Mouse (Mus musculus): ENCODE data around the gene Slc29a1. TPM values are rescaled to one million over a fixed set of nuclear protein-coding genes. Genes with fewer than 3 reads are reported as not detected.

Gene Slc29a1
- polyA plus RNA-seq, 1 experiment from 2014 or later = 42.8 TPM

DNA sequence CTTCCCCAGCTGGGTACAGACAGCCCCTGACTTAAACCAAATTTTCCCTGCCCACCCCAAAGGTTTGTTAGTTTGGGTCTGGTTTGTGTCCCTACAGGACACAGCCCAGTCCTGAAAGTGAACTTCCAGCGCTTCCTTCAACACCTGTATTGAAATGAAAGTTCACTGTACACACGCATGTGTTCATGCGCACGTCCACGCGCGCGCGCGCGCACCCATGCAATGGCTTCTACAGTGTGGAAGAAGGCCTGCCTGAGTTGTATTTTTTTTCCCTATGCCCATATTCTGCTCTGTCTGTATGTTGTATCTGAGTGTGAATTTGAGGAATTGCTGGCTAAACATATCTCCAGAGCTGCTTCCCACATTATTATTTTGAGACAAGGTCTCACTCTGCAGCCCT, 34.3 kb downstream of the Slc29a1 start:
- H3K27ac ChIP-seq (replicated peaks) = no peak overlapping the region; the same call in 1 of the 2 replicates
- H3K27me3 ChIP-seq (replicated peaks) = no peaks in the 10 kb centered on the region
- peak overlapping the region; percentile 91 for H3K9ac ChIP-seq (replicated peaks)
- H3K4me3 ChIP-seq (replicated peaks) = peak overlapping the region; percentile 83
- WGBS = 93% methylated on average over 11 of the region's 11 CpGs
- peak overlapping the region; percentile 96 for H3K4me2 ChIP-seq
- H3K36me3 ChIP-seq = peaks cover 48% of the 10 kb centered on the region
- no peaks in the 10 kb centered on the region for H3K9me3 ChIP-seq (replicated peaks)
- peaks cover 53% of the 10 kb centered on the region for H3K4me1 ChIP-seq
- no peak for ATAC-seq (ENCODE audit: low FRiP score)

DNA sequence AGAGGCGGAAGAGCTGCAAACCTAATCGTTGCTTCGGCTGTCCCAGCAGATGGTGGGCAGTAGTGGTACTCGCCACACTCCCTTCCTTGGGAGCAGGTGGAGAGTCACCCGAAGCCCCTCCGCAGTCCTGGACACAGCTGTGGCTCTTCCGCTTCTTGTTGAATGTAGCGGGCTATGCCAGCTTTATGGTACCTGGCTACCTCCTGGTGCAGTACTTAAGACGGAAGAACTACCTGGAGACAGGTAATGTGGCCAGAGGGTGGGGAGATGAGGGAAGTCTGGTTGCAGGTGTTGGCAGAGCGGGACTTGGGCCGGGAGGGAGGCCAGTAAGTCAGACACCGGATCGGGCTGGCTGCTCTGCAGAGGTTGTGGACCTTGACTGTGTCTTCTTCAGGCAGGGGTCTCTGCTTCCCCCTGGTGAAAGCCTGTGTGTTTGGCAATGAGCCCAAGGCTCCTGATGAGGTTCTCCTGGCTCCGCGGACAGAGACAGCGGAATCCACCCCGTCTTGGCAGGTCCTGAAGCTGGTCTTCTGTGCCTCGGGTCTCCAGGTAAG, 34.8 kb downstream of the Slc29a1 start:
- Histone ChIP-seq H3K9me3 (replicated peaks) (no peaks in the 10 kb centered on the region), H3K4me1 (peaks cover 48% of the 10 kb centered on the region), H3K36me3 (peaks cover 43% of the 10 kb centered on the region), H3K9ac (replicated peaks) (peak overlapping the region; percentile 91), H3K27ac (replicated peaks) (peak overlapping the region; percentile 88), H3K4me2 (peak overlapping the region; percentile 96), H3K27me3 (replicated peaks) (no peaks in the 10 kb centered on the region), H3K4me3 (replicated peaks) (peak overlapping the region; percentile 83)
- no peak; the same call in 1 of the 2 replicates for ATAC-seq (ENCODE audit: low FRiP score)
- 9% methylated on average over 18 of the region's 18 CpGs for WGBS

DNA sequence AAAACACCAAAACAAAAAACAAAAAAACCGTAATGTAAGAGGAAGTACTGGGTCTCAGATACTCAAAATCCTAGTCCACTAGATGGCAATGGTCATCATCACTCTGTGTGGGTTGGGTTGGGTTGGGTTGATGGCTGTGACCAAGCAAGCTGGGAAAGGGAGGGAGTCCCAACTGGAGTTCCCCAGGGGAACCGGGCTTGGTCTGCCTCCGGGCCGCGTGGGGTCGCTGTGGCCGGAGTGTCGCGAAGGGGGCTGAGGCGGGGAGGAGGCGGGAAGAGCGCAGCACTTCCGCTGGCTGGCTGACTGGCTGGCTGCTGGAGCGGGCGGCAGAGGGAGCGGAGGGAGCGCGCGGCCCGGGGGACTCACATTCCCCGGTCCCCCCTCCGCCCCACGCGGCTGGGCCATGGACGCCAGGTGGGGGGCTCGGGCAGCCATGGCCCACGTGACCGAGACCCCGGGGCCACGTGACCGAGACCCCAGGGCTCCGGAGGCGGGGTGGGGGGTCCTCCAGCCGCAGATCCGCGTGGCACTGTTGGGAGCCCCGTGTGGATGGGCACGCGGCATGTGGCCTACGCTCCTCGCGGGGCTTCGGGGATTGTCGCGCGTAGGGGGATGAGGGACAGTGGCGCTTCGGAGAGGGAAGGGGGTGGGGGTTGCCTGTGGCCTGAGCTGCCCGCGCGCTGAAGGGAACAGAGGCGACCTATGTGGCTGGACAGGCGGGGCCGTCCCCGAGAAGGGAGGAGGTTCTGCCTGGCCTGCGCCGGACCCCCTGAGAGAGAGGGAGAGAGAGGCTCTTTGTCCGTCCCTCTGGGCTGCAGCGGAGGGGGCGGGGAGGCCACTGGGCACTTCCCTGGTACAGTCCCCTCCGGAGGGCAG, 35.5 kb downstream of the Slc29a1 start, which contains the start of gene Slc35b2:
Gene Slc35b2 (plus strand): TSS at position 220 of the 876 bp plus-strand sequence.
- no peaks in the 10 kb centered on the region for H3K9me3 ChIP-seq (replicated peaks)
- H3K4me1 ChIP-seq = peaks cover 41% of the 10 kb centered on the region
- peak within 1 kb of the TSS; percentile 83 for H3K4me3 ChIP-seq (replicated peaks)
- H3K27ac ChIP-seq (replicated peaks) = peak within 1 kb of the TSS; percentile 88
- under 1% methylated on average over 59 of the region's 61 CpGs for WGBS
- peaks cover 36% of the 10 kb centered on the region for H3K36me3 ChIP-seq
- peak within 1 kb of the TSS; percentile 91 for H3K9ac ChIP-seq (replicated peaks)
- peak within 1 kb of the TSS; percentile 96 for H3K4me2 ChIP-seq
- peak; percentile 87 for ATAC-seq (ENCODE audit: low FRiP score)
- no peaks in the 10 kb centered on the region for H3K27me3 ChIP-seq (replicated peaks)

DNA sequence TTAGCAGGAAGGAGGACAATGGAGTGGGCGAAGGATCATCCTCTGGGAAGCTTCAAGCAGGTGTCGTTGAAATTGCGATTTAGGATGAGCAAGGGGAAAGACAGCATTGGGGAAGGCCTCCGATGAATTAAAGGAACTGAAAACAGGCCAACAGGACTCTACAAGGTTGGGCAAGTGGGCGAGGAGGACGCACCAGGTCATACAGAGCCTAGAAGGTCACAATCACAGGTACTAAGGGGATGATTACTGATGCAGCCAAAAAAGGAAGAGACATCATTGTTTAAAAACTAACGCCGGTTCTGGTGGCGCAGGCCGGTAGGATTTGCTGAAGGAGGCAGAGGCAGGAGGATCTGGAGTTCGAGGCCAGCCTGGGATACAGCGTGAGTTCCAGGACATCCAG, 36.2 kb downstream of the Slc29a1 start:
- peaks cover 35% of the 10 kb centered on the region for H3K4me1 ChIP-seq
- peaks cover 29% of the 10 kb centered on the region for H3K36me3 ChIP-seq
- ATAC-seq (ENCODE audit: low FRiP score) = no peak
- 83% methylated on average over 12 of the region's 12 CpGs for whole genome bisulfite sequencing
- no peaks in the 10 kb centered on the region for H3K9me3 ChIP-seq (replicated peaks)
- H3K9ac ChIP-seq (replicated peaks) = no peak overlapping the region
- H3K27ac ChIP-seq (replicated peaks) = peak overlapping the region; percentile 88; the same call in 1 of the 2 replicates
- peak overlapping the region; percentile 83; the same call in 1 of the 2 replicates for H3K4me3 ChIP-seq (replicated peaks)
- no peaks in the 10 kb centered on the region for H3K27me3 ChIP-seq (replicated peaks)
- peak overlapping the region; percentile 96 for H3K4me2 ChIP-seq

DNA sequence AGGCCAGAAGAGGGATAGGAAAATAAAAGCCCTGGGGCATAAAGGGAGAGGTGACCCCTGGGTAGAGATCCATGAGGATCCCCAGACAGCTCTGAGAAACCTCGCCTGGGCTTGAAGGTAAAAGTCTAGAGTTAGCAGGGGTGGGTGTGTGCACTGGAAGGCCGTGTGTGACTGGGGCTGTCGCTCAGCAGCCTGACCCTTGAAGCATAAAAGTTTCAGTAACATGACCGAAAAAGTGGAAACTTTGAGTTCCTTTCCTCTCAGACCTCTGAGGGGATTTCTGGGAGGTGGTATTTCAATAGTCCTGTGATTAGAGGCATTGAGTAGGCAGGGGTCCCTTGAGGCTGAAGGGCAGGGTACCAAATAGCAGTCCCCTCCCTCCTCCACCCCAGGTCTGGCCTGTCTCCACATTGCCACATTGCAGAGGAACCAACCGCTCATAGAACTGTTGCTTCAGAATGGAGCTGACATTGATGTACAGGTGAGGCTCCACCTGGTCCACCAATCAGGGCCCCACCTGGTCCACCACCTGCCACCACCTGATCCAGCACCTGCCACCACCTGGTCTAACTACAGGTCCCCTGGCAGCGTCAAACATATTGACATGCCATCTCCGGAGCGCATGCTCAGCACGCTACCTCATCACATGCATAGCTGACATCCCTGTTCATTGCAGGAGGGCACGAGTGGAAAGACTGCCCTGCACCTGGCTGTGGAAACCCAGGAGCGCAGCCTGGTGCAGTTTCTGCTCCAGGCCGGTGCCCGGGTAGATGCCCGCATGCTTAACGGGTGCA, 39.5 kb downstream of the Slc29a1 start:
- H3K27me3 ChIP-seq (replicated peaks) = peaks cover 11% of the 10 kb centered on the region
- H3K9me3 ChIP-seq (replicated peaks) = no peaks in the 10 kb centered on the region
- 92% methylated on average over 15 of the region's 15 CpGs for WGBS
- no peak overlapping the region for H3K27ac ChIP-seq (replicated peaks)
- ATAC-seq (ENCODE audit: low FRiP score) = no peak
- no peak overlapping the region for H3K9ac ChIP-seq (replicated peaks)
- H3K4me1 ChIP-seq = peaks cover 24% of the 10 kb centered on the region
- no peak overlapping the region for H3K4me3 ChIP-seq (replicated peaks)
- no peaks in the 10 kb centered on the region for H3K36me3 ChIP-seq
- H3K4me2 ChIP-seq = no peak overlapping the region

DNA sequence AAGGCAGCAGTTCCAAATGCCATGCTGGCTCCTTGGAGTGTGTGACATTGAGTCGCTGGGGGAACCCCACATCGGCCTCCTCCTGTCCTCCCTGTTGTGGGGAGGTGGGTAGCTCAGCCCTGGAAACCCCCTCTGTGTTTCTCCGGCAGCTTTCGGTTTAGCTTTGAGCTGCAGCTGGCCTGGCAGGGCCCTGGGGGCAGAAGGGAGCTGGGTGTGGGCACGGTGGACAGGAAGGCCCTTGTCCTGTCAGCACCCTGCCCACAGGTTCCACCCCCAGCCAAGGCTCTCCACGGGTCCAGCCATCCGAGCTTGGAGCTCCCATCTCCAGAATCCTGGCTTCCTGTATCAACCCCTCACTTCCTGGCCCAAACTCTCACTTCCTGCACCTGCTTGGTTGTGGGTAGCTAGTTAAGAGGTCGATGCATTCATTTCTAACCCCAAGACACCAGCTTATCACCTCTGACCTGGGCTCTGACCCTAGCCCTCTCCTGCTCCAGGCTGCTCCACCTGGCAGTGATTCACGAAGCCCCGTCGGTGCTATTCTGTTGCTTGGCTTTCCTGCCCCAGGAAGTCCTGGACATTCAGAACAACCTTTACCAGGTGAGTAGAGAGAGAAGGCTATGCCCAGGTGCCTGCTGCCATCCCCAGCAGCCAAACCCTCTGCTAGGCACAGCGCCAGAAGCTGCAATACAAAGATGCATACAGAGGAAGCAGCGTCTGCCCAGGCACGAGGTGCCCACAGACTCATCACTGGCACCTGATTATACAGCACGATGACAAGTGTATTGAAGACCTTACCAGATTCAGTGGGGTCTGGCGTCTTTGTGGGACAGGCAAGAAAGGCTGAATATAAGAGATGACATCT, 41.2 kb downstream of the Slc29a1 start:
- no peak overlapping the region for H3K9ac ChIP-seq (replicated peaks)
- 76% methylated on average over 16 of the region's 16 CpGs for WGBS
- H3K27ac ChIP-seq (replicated peaks) = no peak overlapping the region
- H3K4me3 ChIP-seq (replicated peaks) = no peak overlapping the region
- no peaks in the 10 kb centered on the region for H3K36me3 ChIP-seq
- peaks cover 17% of the 10 kb centered on the region for H3K4me1 ChIP-seq
- H3K27me3 ChIP-seq (replicated peaks) = peaks cover 13% of the 10 kb centered on the region
- ATAC-seq (ENCODE audit: low FRiP score) = no peak
- H3K9me3 ChIP-seq (replicated peaks) = no peaks in the 10 kb centered on the region
- H3K4me2 ChIP-seq = no peak overlapping the region

DNA sequence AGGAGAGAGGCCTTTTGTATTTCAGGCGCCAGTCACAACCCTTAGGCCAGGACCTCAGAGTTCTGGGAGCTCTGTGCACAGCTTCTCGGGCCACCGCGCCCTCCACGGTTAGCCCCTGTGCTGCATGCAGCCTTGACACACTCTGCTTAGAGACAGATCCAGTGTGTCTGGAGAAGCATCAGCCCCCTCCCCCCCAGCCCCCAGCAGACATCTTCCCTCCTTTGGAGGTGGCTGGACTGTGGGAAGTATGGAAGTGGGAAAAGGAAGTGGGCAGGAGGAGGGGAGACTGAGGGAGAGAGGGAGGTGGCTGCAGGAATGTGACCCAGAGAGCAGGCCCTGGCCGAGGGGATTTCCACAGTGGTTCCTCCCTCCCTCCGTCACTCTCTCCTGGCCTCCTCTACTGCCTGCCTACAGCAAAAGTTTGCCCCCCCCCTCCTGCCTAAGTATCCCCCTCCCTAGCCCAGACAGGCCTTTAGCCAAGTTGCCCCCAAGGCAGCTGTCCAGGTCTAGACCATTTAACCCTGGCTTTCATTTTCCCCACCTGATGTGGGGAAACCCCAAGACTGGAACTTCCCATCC, 42.1 kb downstream of the Slc29a1 start:
- H3K27ac ChIP-seq (replicated peaks) = no peak overlapping the region
- H3K4me1 ChIP-seq = peaks cover 17% of the 10 kb centered on the region
- 0 out of 2 replicates have a peak overlapping the region, but pooled peaks have one; percentile 99 for H3K4me2 ChIP-seq
- H3K9ac ChIP-seq (replicated peaks) = no peak overlapping the region
- WGBS = 63% methylated on average over 7 of the region's 7 CpGs
- H3K4me3 ChIP-seq (replicated peaks) = no peak overlapping the region
- peaks cover 16% of the 10 kb centered on the region for H3K27me3 ChIP-seq (replicated peaks)
- no peak for ATAC-seq (ENCODE audit: low FRiP score)
- no peaks in the 10 kb centered on the region for H3K36me3 ChIP-seq
- H3K9me3 ChIP-seq (replicated peaks) = no peaks in the 10 kb centered on the region

DNA sequence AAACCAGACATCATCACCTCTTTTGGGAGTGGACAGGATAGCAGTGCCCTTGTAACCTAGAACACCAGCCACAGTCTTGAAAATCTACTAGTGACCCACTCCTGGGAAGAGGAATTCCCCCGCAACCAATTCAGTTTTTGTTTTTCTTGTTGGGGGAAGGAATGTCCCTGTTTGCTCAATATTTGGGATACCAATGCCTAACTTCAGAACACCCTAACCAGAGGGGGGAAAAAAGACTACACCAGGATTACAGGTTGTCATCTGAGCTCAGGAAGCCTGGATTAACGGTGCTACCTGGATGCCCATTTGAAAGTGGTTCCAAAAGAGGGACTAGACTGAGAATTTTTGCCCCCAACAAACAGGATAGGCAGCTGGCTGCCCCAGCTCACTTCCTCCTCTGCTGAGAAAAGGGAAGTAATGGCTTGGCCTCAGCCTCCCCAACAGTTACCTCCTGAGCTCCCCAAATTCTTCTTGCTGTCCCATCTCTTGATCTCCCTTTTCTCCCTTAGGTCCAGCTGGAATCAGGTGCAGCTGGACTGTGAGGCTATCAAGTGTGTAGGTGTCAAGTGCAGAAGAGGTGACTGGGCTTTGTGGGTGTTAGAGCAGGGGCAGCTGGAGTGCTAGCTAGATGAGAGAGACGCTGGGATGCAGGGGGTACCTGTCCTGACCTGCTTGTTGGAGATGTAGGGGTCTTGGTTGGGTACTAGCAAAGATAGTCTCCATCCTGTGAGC, 42.7 kb downstream of the Slc29a1 start:
- H3K36me3 ChIP-seq = no peaks in the 10 kb centered on the region
- H3K9ac ChIP-seq (replicated peaks) = peak overlapping the region; percentile 74; the same call in 1 of the 2 replicates
- H3K9me3 ChIP-seq (replicated peaks) = no peaks in the 10 kb centered on the region
- H3K27ac ChIP-seq (replicated peaks) = no peak overlapping the region
- WGBS = 80% methylated on average over 3 of the region's 3 CpGs
- ATAC-seq (ENCODE audit: low FRiP score) = no peak
- H3K4me2 ChIP-seq = peak overlapping the region; percentile 99
- peaks cover 16% of the 10 kb centered on the region for H3K27me3 ChIP-seq (replicated peaks)
- peaks cover 21% of the 10 kb centered on the region for H3K4me1 ChIP-seq
- peak overlapping the region; percentile 64 for H3K4me3 ChIP-seq (replicated peaks)

DNA sequence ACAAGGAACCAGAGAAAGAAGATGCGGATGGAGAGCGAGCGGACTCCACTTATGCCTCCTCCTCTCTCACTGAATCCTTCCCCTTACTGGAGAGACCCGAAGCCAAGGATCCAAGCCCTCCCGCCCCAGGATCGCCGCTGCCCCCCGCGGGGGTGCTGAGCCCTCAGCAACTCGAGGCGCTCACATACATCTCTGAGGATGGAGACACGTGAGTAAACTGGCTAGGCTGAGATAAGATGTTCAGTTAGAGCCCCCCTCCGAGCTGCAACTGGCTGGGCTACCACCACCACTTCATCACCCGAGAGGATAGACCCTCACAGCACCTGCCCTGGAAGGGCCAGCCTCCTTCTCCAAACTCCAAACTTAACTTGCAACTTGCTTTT, 43.3 kb downstream of the Slc29a1 start:
- Histone ChIP-seq H3K9ac (replicated peaks) (peak overlapping the region; percentile 74), H3K4me3 (replicated peaks) (peak overlapping the region; percentile 64), H3K27me3 (replicated peaks) (peaks cover 16% of the 10 kb centered on the region), H3K27ac (replicated peaks) (no peak overlapping the region), H3K36me3 (no peaks in the 10 kb centered on the region), H3K4me1 (peaks cover 21% of the 10 kb centered on the region), H3K4me2 (peak overlapping the region; percentile 99), H3K9me3 (replicated peaks) (no peaks in the 10 kb centered on the region)
- 3% methylated on average over 14 of the region's 14 CpGs for WGBS
- no peak for ATAC-seq (ENCODE audit: low FRiP score)

DNA sequence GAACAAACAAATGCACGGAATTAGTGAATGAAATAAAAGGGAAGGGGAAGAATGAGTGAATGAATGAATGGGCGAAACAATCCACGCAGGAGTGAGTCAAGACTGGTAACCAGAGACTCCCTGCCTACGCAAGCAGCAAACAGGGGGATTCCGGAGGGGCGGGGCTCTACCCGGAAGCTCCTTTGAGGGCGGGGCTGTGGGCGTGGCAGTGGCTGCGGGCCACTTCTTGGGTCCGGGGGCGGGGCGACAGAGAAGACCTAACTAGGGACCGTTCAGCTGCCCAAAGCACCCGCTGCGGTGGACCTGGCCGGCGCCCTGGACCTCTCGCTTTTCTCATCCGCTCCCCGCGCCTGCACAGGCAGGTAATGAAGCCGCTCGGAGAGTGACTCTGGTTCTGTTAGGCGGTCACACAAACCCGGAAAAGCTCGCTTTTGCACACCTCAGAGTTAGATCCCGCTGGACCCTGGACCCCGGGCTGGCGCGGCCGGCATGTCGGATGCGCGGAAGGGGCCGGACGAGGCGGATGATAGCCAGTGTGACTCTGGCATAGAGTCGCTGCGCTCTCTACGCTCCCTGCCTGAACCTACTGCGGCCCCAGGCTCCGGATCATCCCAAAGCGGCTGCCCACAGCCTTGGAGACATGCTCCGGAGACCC, 43.8 kb downstream of the Slc29a1 start, which contains the start of gene Nfkbie:
Gene Nfkbie (plus strand): TSS at position 252 of the 655 bp plus-strand sequence.
- H3K27me3 ChIP-seq (replicated peaks) = peaks cover 16% of the 10 kb centered on the region
- ATAC-seq (ENCODE audit: low FRiP score) = peak; percentile 68
- peak within 1 kb of the TSS; percentile 99 for H3K4me2 ChIP-seq
- 0 out of 2 replicates have a peak within 1 kb of the TSS, but pooled peaks have one; percentile 29 for H3K27ac ChIP-seq (replicated peaks)
- H3K4me1 ChIP-seq = peaks cover 21% of the 10 kb centered on the region
- WGBS = under 1% methylated on average over 45 of the region's 45 CpGs
- H3K36me3 ChIP-seq = no peaks in the 10 kb centered on the region
- H3K4me3 ChIP-seq (replicated peaks) = peak within 1 kb of the TSS; percentile 64
- no peaks in the 10 kb centered on the region for H3K9me3 ChIP-seq (replicated peaks)
- peak within 1 kb of the TSS; percentile 74 for H3K9ac ChIP-seq (replicated peaks)
